Mouse (Mus musculus) layer of hippocampus, adult 11-12 months (tissue): ENCODE results near the gene Meis1.

Experiments
- DNase-seq: peaks from one replicate; pipeline ENCODE4 v3.0.0; 2022; ENCODE audit warnings: low spot score

The Meis1 gene

DNA sequence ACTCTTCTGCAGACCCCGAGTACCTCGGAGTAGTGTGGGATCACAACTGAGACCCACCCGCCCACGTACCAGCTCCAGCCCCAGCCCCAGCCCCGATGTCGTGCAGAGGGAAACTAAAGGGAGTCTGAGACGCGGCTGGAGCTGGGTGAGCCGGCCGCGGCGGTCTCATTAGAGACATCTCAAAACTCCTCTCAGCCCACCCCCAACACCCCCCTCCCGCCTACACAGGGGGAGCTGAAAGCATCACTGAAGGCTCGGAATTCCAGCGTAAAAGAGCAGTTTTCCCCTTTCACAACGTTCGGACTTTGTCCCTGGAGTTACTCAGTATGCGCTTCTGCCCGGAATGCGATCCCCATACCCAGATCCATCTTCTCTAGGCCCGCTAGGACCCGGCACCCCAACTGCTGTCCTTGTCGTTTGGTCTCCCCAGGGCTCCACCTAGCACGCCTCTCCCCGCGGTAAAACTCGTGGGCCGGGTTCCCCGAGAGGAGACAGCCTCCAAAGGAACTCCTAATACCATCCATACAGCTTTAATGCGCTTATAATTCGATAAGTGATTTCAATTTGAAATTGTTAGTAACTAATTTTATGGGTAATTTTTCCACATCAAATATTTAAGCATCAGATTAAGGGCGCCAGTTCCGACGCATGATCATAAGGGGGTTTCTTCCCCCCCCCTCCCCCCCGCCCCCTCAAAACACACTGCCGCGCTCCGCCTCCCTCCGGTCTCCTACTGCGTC, 141.7 kb downstream of the Meis1 start:
- DNase-seq, result no peak

DNA sequence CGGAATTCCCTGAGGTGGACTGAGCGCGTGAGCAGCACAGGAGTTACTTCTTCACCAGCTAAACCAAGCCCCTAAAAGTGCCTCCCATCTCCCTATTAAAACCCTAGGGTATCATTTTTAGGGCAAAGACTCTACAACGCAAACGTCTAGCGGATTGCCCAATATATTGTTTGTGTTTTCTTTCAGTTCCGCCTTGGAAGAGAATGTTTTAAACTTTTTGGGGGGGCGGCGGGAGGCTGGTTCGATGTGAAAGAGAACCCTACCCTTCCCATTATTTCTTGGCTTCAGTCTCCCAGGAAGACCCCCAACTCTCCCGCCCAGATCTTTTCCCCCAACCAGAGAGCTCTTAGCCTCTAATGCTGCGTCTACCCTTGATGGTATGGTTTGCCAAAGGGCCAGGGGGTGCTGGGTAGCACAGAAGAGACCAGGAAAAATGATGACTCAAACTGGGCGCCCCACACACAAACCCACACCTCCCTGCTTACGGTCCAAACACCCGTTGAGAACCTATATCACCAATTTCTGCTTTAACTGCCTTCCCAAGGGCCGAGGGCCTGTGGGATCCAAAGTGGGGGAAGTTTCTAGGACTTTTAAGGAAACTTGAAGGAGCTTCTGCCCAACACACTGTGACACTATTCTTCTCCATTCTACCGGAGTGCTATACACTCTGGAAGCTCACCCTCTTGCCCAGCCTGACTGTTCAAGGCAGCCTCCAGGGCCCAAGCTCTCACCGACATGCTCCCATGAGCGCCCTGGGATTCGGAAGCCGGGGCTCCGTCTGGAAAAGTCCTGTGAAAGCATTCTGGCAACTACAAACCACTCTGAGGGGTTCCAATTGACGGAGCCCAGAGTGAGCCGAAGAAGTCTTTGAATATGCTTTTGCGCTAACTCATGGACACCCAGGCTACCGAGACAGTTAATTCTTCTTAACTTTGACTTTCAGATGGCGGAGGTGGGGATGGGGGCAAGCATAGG, 142.6 kb downstream of the Meis1 start:
- no peak for DNase-seq

DNA sequence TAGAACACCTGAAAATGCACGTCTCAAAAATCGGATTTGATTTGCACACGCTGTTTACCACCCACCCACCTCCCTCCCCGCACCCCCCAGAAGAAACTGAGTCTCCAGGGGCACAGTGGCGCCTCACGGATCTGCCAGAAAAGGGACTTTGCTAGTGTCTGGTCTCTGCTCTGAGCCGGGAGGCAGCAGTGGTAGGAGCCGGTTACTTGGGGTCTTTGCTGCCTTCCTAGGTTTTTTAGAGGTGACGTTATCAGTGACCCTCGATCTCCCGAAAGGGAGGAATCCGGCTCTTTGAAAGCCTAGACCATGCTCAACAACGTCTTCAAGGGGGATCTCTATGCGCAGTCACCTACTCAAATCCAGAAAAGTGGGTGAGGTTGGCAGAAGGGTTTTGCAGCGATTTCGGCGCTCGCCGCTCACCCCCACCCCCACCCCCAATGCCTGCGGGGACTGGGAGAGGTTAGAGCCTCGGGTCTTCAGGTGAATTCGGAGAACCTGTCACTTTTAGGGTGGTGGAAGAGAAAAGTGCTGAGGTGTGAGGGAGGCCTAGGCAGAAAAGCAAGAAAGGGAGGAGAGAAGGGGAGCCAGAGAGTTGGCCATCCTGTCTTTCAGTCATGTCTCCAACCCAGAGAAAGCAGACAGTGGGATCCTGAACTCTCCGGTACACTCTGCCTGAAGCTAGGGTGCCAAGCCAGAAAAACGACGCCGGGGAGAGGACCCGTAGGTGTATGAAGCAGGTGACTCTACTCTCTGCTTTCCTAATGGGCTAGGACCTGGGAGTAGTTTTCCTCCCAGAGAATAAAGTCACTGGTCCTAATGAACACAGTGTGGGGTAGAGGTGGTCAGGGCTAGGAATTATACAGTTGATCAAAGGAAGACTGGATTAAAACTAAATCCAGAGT, 143.5 kb downstream of the Meis1 start:
- DNase-seq, result no peak

DNA sequence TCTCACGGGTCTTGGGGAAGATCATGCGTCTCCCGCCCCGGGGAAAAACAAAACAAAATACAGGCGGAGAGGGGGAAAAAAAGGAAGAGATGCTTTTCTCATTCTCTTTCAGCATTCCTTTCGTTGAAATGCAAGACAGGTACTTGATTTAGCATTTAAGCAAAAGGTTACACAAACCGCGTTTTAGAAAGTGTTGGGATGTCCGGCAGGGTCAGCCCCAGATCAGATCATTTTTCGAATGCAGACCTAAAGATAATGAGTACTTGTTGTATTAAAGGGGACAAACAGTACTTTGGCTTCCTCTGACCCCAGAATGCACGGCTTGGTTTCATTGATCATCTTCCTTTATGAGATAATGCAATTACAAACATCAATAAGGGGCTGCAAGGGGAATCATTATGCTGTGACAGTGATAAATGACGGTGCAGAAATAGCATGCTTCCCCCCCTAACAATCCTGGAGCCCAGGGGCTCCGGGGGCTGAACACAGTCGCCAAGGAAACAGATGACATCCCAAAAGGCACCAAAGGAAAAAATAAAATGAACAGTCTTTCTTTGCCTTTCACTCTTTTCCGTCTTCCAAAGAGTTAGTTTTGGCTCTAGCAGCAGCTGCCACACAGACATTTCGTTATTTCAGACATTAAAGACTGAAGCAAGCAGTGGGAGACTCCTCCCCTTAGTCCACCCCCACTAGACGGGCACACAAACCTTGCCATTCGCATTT, 144.3 kb downstream of the Meis1 start:
- no peak for DNase-seq

DNA sequence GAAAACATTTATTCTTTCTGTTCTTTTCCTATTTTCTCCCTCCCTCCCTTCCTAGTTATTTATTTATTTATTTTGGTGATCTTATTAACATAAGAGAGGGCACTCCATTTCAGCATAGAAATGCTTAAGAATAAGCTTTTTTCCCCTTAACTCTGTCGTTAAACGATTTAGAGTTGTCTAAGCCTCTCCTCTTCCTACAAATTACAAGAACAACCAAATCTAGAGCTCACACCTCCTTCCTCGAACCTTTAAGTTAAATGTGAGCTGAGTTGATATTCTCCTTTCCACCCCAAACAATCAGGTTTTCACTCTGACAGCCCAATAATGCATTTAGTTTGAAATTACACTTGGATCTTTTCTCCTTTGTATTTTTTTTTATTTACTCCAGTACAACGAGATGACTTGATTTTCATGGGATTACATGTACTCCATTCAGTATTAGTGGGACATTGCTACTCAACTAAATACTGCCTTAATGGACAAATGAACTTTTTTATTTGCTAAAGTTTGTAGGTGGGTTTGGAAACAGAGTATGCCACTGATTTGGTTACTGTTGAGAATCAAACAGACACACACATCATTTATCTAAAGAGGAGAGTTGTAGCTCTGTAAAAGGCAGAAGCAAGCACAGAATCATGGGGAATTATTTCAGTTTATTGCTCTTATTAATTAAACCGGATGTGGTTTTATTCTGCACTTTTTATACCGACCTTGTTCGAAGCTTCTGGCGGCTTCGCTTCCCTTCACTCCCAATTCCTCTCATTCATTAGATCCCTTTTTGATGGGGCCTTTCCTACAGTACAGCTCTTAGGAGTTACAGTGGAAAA, 145.1 kb downstream of the Meis1 start:
- DNase-seq, result no peak

DNA sequence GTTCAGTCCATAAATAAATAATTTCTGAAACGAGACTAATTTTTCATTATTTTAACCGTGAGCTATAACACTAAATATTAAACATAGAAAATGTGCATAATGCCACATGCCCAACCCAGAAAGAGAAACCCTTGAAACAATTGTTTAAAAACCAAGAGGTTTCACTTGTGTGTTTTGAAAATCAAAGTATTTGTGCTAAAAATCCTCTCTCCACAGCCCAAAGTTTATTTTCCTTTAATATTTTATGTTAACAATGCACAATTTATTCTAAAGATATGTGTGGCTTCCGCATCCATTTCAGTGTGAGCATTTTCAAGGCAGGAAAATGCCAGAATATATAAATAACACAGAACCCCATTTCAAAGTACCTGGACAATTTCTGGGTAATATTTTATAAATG, 146.0 kb downstream of the Meis1 start:
- DNase-seq, result no peak

DNA sequence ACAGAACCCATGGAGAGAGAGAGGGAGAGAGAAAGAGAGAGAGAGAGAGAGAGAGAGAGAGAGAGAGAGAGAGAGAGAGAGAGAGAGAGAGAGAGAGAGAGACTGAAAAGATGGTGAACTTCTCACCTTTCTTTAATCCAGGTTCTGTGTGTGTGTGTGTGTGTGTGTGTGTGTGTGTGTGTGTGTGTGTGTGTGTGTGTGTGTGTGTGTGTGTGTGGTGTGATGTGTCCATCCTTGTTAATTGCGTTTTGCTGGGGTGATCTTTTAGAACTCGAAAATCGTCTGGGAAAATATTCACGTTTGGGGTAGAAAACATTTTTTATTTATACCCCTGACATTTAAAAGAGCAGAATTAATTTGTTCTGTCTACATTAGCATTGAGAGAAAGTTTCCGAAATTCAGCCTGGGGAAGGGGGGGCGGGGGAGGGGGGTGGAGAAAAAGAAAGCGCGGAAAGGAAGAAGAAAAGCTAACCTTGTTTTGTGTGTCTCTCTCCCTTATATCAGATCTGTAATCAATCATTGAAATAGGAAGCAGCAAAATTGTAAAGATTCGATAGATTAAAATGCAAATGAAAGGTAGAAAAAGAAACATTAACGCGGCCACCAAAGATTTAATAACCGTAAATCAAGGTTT, 146.6 kb downstream of the Meis1 start:
- no peak for DNase-seq

DNA sequence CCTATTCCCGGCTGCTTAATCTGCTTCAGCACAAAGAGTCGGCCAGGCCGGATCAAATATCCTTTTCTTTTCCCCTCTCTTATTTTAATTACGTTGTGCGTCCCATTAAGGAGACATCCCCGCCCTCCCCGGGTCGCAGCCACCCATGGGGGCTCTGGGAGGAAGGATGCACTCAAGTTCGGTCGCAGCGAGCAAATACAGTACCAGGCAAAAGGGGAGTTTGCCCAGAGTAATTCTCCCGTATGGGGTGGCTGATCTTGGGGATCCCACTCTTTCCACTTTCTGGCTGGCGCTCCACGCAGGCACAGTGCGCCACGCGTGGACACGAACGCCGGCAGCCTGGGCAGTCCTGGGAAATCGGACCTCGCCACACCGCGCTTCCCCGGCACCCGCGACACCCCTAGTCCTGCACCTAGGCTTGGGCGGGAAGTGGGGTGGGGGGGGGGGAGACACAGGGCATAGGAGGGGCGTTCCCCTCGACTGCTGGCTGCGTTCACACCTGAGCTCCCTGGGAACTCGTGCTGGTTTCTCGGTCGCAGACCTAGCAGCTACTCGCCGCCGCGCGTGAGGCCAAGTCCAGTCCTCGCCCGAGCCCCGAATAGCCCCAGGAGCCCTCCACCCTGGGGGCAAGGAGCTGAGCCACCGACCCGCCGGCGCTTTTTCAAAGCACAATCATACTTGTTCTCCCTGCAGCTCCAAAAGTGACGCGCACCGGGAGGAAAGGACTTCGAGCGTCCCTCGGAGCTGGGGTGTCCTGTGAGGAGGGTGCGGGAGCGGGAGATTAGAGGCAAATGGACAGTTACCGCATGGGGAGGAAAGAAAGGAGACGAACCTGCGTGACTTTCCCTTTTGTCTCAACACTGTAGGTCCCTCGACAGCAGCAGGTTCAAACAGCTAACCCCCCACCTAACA, 147.4 kb downstream of the Meis1 start:
- no peak for DNase-seq

DNA sequence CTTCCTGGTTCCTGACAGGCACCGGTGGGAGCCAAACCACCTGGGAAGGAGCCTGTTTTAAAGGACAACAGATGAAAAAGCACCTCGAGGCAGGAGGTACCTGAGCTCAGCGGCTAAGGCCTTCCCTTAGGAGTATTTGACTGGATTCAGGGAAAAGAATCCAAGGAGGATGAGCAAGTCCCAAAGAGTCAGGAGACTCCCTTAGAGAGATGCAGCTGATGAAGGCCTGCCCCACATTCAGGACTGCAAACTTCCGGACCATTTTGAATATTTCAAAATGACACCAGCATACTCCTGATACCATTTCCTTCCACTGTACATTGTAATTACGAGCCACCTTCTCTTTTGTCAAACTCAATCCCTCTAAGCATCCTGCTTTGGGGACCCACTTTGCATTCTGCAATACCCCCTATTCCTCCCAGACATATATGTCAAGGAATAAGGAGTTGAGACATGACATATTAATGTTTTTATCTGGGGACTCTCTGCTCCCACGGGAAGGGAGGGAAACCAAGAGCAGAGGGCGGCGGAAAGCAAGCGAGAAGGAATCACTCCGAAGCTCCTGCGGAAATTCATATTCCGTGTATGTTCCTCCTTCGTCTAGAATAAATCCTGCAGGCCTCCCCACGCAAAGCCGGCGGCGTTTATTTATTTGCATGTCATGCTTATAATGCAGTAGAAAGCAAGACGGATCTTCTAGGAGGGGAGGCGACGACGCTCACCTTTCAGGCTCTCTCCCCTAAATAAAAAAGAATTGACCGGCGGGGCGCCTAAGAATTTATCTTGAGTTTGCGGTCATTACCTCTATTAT, 148.5 kb downstream of the Meis1 start:
- no peak for DNase-seq

DNA sequence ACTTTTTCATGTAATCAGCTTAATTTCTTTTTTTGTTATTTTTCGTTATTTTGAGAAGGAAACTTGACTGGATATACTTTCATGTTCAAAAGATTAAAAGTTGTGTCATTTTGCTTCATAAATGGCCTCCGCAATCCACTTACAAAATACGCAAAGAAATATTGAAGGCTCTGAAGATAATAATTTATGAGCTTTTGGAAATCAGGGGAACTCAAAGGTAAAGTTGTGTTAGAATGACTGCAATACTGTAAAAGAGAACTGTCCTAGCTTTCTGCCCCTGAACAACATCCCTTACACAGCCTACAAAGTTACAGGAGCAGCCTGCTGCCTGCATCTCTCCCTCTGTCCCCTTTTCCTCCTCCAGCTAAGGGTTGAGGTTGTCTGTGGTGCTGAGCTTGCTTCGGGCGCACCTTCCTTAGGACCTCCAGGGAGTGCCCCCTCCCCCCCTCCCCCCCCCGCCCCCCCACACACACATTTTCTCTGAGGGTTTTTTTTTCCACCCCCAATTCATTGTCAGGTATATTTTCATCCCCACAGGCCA, 149.3 kb downstream of the Meis1 start:
- no peak for DNase-seq

DNA sequence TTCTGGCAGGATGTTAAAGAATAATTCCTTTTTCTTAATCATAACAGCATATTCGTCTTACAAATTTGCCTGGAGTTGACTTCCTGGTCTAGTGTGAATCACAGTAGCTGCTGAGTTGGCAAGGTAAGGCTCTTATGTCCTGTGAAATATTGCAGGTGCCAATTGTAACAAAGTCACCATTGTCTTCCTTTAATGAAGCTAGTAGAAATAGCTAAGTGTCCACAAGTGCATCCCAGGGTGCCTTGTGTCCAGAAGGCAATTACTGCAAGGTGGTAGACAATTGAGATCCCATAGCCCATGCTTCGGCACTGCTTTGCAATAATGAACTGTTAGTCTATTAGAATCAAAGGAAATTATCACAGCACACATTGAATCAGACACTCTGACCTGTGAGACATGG, 151.1 kb downstream of the Meis1 start:
- no peak for DNase-seq

DNA sequence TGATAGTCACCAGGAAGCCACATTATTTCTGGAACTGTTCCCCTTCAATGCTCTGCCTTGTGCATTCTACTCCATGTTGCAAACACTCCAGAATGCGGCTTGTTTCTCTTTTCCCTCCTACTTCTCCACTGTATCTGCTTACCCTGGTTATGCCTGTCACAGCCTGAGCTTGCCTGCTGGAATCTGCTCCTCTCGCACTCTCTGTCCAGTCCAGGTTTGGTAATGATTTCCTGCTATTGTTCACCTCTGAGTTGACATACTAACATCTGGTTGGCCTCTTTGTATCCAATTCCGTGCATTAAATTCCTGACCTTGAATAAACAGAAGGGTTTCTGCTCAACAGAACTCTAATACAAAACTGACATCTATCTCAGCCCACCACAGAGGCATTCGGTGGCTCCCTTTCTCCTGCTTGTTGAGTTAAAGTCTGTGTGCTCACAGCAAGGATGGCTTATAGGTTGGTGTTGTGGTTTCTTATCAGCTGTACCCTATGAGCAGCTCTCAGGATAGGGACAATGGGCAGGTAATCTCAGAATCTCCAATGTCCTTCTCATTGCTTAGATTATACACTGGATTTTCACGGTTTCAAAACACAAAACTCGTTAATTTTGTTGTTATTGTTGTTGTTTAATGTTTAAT, 152.5 kb downstream of the Meis1 start:
- DNase-seq, result no peak

DNA sequence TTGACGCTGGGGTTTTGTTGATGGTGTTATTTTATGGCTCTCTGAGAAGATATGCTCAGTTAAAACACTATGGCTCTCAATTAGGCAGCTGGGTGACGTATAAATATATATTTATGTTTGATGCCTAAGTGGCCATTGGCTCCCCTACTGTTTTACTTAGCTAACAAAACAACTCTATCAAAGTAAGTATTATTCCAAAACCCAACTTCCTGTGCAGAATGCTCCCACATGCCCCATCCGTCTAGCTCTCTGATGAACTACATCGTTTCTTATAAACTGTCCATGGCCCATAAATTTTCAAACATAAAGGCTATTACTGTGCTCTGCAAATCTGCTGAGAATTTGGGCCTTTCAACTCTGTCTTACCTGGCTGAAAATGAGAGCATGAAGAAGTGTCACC, 168.0 kb downstream of the Meis1 start:
- DNase-seq, result no peak

DNA sequence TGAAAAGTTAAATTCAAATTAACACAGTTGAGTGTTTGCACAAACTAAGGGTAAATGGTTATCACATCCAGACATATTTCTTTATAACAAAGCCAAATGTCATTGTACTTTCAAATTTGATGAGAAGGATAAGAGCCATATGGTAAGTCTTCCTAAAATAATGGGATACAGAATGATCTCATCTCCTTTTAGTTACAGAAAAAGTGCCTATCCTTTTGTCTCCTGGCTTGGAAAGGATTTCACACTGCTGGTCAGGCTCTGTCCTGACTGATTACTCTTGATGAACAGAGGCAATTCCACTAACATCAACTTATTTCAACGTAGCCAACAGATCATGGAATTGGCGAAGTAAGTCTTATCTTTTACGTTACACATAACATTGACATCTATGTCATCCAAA, 171.1 kb downstream of the Meis1 start:
- no peak for DNase-seq

DNA sequence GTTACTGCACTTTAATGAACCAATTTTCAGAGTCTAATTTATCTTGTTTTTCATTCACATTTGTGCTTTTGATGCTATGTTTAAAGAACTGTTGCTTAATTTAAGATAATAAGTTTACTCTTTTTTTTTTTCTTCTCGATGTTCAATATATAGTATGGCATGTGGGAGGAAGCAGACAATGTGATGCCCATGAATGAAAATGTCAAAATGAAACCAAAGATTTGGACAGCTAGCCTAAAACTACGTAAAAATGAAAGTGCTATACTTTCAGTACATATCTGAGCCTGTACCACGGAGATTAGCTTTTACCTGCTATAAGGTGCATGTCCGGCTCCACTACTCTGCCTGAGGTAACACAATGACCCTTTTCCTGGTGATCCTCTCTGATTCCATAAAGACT, 172.3 kb downstream of the Meis1 start:
- no peak for DNase-seq

DNA sequence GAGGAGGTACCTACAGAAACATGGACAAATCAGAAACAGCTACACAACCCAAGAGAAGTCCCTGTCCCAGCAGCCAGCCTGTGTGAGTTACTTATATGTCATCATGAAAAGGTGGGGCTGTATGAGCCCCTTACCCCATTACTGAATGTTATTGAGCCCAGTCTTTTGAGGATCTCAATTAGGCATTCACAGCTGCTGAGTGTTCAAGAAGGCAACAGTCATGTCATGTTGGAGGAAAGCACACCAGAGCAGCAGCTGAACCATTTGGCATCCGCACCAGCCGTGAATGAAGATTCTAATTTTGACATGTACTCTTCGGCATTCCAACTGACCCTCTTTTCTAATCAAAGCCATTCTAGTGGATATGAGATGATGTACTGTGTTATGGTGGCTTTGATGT, 172.9 kb downstream of the Meis1 start:
- DNase-seq, result no peak

DNA sequence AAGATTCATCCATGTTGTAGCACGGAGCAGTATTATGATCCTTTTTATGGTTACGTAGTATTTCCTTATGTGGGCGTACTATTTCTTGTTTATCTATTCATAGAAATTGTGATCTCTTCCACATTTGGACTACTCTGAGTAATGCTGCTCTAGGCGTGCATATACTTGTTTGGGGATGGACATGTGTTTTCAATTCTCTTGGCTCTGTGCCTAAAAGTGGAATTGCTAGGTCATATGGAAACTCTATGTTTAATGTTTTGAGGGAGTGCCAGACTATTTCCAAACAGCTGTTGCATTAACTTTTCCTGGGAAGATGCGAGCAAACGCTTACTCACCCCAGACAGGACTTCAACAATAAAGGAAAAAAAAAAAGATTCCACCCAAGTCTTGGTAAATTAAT, 173.3 kb downstream of the Meis1 start:
- DNase-seq, result no peak
